9 mouse cellular contexts compared by ENCODE assay signal in the genomic region with DNA sequence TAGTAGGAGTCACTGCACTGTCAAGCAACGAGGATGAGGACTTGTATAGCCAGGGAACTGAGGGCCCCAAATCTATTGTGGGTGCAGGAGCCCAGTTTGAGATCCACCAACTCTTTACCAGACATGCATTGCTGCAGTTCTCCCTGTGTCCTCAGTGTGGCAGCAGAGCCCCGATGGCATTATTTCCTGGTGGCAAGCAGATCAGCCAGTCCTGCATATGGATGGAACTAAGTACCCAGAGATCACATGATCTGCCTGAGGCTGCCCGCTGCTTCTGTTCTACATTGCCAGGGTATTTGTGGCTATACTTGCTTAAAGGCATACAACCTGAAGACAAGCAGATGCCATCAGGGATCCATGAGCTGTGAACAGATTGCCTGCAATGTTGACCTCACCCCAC. TPM values are rescaled to one million over a fixed set of nuclear protein-coding genes. Genes with fewer than 3 reads are reported as not detected.
DNase-seq lines count a peak whose midpoint lies in the region; ATAC-seq and TF ChIP-seq lines count a peak whose summit lies in the region.
"Had no signal": no experiment of that assay in that cellular context is flagged by ENCODE, and none has a peak within 500 bp of the region (broad histone marks: within the 10 kb centered on the region; RNA-seq: fewer than 3 reads in every experiment).

No protein-coding gene starts in this region.

- DNase-seq in liver, adult 2 months (ENCODE audit: extremely low read depth, low read depth, low spot score): peak; percentile 35
- DNase-seq in liver, embryonic 11.5 days (ENCODE audit: low spot score): no peak
- DNase-seq in c-Kit-positive CD71-positive TER-119-negative erythroid progenitor cells, embryonic 14.5 days (ENCODE audit: low read depth): peak; percentile 35
- peak; percentile 72 for DNase-seq in forebrain, embryonic 14.5 days (ENCODE audit: low spot score)
- DNase-seq in left cerebral cortex, postnatal 10 days (ENCODE audit: extremely low spot score in 1 of 2, low spot score in 2 of 2): peak; percentile 58 to 65

- H3K9ac ChIP-seq in liver, adult 2 months (ENCODE audit: low read depth, low read length): no peak overlapping the region
- H3K9ac ChIP-seq in liver, embryonic 11.5 days (ENCODE audit: low read depth, low read length): no peak overlapping the region
- no peak overlapping the region for H3K9ac ChIP-seq in forebrain, embryonic 14.5 days (ENCODE audit: low read length)
- no peak overlapping the region for H3K9ac ChIP-seq in hindbrain, embryonic 16.5 days (ENCODE audit: low read depth, low read length)
- no peak overlapping the region for H3K9ac ChIP-seq in stomach, embryonic 16.5 days (ENCODE audit: low read length)
- H3K9ac ChIP-seq: stomach, embryonic 15.5 days had no signal

- H3K36me3 ChIP-seq in liver, adult 2 months (ENCODE audit: control insufficient read depth, insufficient read depth, low read length): peaks cover 24% of the 10 kb centered on the region
- H3K36me3 ChIP-seq in liver, embryonic 11.5 days (ENCODE audit: control insufficient read depth, insufficient read depth, low read length): peaks cover 7% of the 10 kb centered on the region; the same call in 1 of the 2 replicates
- H3K36me3 ChIP-seq in forebrain, embryonic 14.5 days (ENCODE audit: control insufficient read depth, insufficient read depth, low read length): peaks cover 40% of the 10 kb centered on the region
- peaks cover 14% of the 10 kb centered on the region for H3K36me3 ChIP-seq in hindbrain, embryonic 16.5 days (ENCODE audit: control insufficient read depth, insufficient read depth, low read length)
- H3K36me3 ChIP-seq in stomach, embryonic 16.5 days (ENCODE audit: control insufficient read depth, insufficient read depth, low read length): peaks cover 9% of the 10 kb centered on the region

- no peaks in the 10 kb centered on the region for H3K4me1 ChIP-seq in liver, adult 2 months (ENCODE audit: control insufficient read depth, insufficient read depth, low read length)
- H3K4me1 ChIP-seq in liver, embryonic 11.5 days (replicated peaks; ENCODE audit: control insufficient read depth, insufficient read depth, low read length): no peaks in the 10 kb centered on the region
- no peaks in the 10 kb centered on the region for H3K4me1 ChIP-seq in forebrain, embryonic 14.5 days (ENCODE audit: control insufficient read depth, insufficient read depth, low read length)
- no peaks in the 10 kb centered on the region; the same call in 1 of the 2 replicates for H3K4me1 ChIP-seq in hindbrain, embryonic 16.5 days (ENCODE audit: control insufficient read depth, insufficient read depth, low read depth, low read length)
- no peaks in the 10 kb centered on the region for H3K4me1 ChIP-seq in stomach, embryonic 16.5 days (ENCODE audit: control insufficient read depth, insufficient read depth, low read length)
- H3K4me1 ChIP-seq: stomach, embryonic 15.5 days had no signal

- no peak overlapping the region for H3K4me3 ChIP-seq in liver, adult 2 months (ENCODE audit: insufficient read depth, low read depth, low read length)
- no peak overlapping the region for H3K4me3 ChIP-seq in liver, embryonic 11.5 days (ENCODE audit: low read depth, low read length)
- no peak overlapping the region for H3K4me3 ChIP-seq in forebrain, embryonic 14.5 days (ENCODE audit: low read depth, low read length)
- no peak overlapping the region for H3K4me3 ChIP-seq in hindbrain, embryonic 16.5 days (ENCODE audit: low read length)
- H3K4me3 ChIP-seq in stomach, embryonic 16.5 days (replicated peaks; ENCODE audit: low read length): no peak overlapping the region
- H3K4me3 ChIP-seq: stomach, embryonic 15.5 days had no signal

- TF ChIP-seq CTCF in liver, adult 2 months (IDR thresholded peaks at IDR 0.05; ENCODE audit: low read depth, low read length): peak; percentile 93

- TF ChIP-seq POLR2A in liver, adult 2 months (IDR thresholded peaks at IDR 0.05; ENCODE audit: extremely low read depth, insufficient read depth, low read length): no peak

- no peaks in the 10 kb centered on the region for H3K9me3 ChIP-seq in liver, embryonic 11.5 days (ENCODE audit: control insufficient read depth, low read length)
- H3K9me3 ChIP-seq in forebrain, embryonic 14.5 days (replicated peaks; ENCODE audit: control insufficient read depth, low read length): no peaks in the 10 kb centered on the region
- no peaks in the 10 kb centered on the region for H3K9me3 ChIP-seq in hindbrain, embryonic 16.5 days (ENCODE audit: control insufficient read depth, low read length)
- no peaks in the 10 kb centered on the region for H3K9me3 ChIP-seq in stomach, embryonic 16.5 days (replicated peaks; ENCODE audit: control insufficient read depth, low read length)
- H3K9me3 ChIP-seq: stomach, embryonic 15.5 days had no signal

- intact Hi-C loops in left cerebral cortex, postnatal 10 days (cut with DNase I): no loop called here

- no peak overlapping the region for H3K4me2 ChIP-seq in liver, embryonic 11.5 days
- H3K4me2 ChIP-seq in forebrain, embryonic 14.5 days (ENCODE audit: low read length): no peak overlapping the region
- no peak overlapping the region for H3K4me2 ChIP-seq in hindbrain, embryonic 16.5 days (ENCODE audit: low read length)
- H3K4me2 ChIP-seq in stomach, embryonic 16.5 days (ENCODE audit: low read depth, low read length): no peak overlapping the region
- H3K4me2 ChIP-seq: stomach, embryonic 15.5 days had no signal

- ATAC-seq in liver, embryonic 11.5 days (replicated peaks; ENCODE audit: low FRiP score): no peak
- ATAC-seq in forebrain, embryonic 14.5 days: peak; percentile 60
- peak; percentile 42; the same call in 1 of the 2 replicates for ATAC-seq in hindbrain, embryonic 16.5 days
- peak; percentile 86 for ATAC-seq in monocyte, adult 5-6 weeks (replicated peaks; ENCODE audit: insufficient number of reproducible peaks, low FRiP score, low TSS enrichment, poor library complexity, severe bottlenecking)
- peak; percentile 53; the same call in 1 of the 2 replicates for ATAC-seq in stomach, embryonic 16.5 days (ENCODE audit: insufficient read depth, low FRiP score)

- no peak overlapping the region for H3K27ac ChIP-seq in liver, adult 2 months (replicated peaks; ENCODE audit: insufficient read depth, low read depth, low read length)
- no peak overlapping the region for H3K27ac ChIP-seq in liver, embryonic 11.5 days (ENCODE audit: low read depth, low read length)
- H3K27ac ChIP-seq in forebrain, embryonic 14.5 days (ENCODE audit: low read depth, low read length): no peak overlapping the region
- no peak overlapping the region for H3K27ac ChIP-seq in hindbrain, embryonic 16.5 days (ENCODE audit: low read depth, low read length)
- H3K27ac ChIP-seq in stomach, embryonic 16.5 days (ENCODE audit: low read length): no peak overlapping the region
- H3K27ac ChIP-seq: stomach, embryonic 15.5 days had no signal

- WGBS in liver, adult 2 months: 8% methylated on average over 3 of the region's 3 CpGs
- WGBS in liver, embryonic 11.5 days: 17% methylated on average over 3 of the region's 3 CpGs
- 5% methylated on average over 3 of the region's 3 CpGs for WGBS in forebrain, embryonic 14.5 days
- WGBS in hindbrain, embryonic 16.5 days: 7% methylated on average over 3 of the region's 3 CpGs
- 11% methylated on average over 3 of the region's 3 CpGs for WGBS in stomach, embryonic 16.5 days

- H3K27me3 ChIP-seq in liver, adult 2 months (ENCODE audit: control insufficient read depth, insufficient read depth, low read length): no peaks in the 10 kb centered on the region
- H3K27me3 ChIP-seq in liver, embryonic 11.5 days (replicated peaks; ENCODE audit: control insufficient read depth, insufficient read depth, low read length): no peaks in the 10 kb centered on the region
- H3K27me3 ChIP-seq in forebrain, embryonic 14.5 days (replicated peaks; ENCODE audit: control insufficient read depth, insufficient read depth, low read length): no peaks in the 10 kb centered on the region
- no peaks in the 10 kb centered on the region for H3K27me3 ChIP-seq in hindbrain, embryonic 16.5 days (replicated peaks; ENCODE audit: control insufficient read depth, insufficient read depth, low read length)
- no peaks in the 10 kb centered on the region for H3K27me3 ChIP-seq in stomach, embryonic 16.5 days (ENCODE audit: control insufficient read depth, insufficient read depth, low read length)
- H3K27me3 ChIP-seq: stomach, embryonic 15.5 days had no signal

- H3K79me2 ChIP-seq in liver, adult 2 months (ENCODE audit: control insufficient read depth, insufficient read depth, low read length): no peaks in the 10 kb centered on the region

RNA-seq across cellular contexts. Expression of a gene that starts 23.2 kb away (rescaled TPM):
- total RNA-seq in liver, adult 2 months (2014; rRNA removed): 25.2 and 33.8 TPM in 2 replicates
- polyA plus RNA-seq in liver, adult 2 months (2012; rRNA removed): 21.2 and 22.6 TPM in 2 replicates
- polyA plus RNA-seq in liver, embryonic 11.5 days (2014; fragmentation: Nextera tagmentation; extraction: Ambion mirVana): 37.7 and 38.5 TPM in 2 replicates
- 17.8 and 21.5 TPM in 2 replicates for polyA plus RNA-seq in forebrain, embryonic 14.5 days (2014; fragmentation: Nextera tagmentation; extraction: Ambion mirVana)
- 16.5 and 20.2 TPM in 2 replicates for polyA plus RNA-seq in hindbrain, embryonic 16.5 days (2015; fragmentation: Nextera tagmentation; extraction: Ambion mirVana)
- 10 to 100 TPM; 35.8 to 35.9 TPM for total RNA-seq in left cerebral cortex, postnatal 10 days (2021)
- 26.6 to 33.2 TPM (median 29.5 TPM) in 3 replicates for total RNA-seq in monocyte, adult 5-6 weeks (2017)
- polyA plus RNA-seq in stomach, embryonic 16.5 days (2015; fragmentation: Nextera tagmentation; extraction: Ambion mirVana): 26.3 and 26.7 TPM in 2 replicates
